Mouse (Mus musculus) adipose tissue, adult 10 weeks (tissue): ENCODE results near the gene Sar1b. TPM values are rescaled to one million over a fixed set of nuclear protein-coding genes. Genes with fewer than 3 reads are reported as not detected.

Experiments
- polyA plus RNA-seq: library from polyadenylated mRNA; stranded (reverse); fragments of 350-450 nt; fragmentation: Illumina TruSeq; extraction: RNeasy Lipid Tissue Mini Kit (QIAGEN cat#74804); gene quantifications from one replicate; pipeline ENCODE4 v1.2.3, GENCODE M21; 2014; ENCODE audit warnings: low read depth, low replicate concordance

Sar1b gene
- polyA plus RNA-seq, result 78.5 TPM

DNA sequence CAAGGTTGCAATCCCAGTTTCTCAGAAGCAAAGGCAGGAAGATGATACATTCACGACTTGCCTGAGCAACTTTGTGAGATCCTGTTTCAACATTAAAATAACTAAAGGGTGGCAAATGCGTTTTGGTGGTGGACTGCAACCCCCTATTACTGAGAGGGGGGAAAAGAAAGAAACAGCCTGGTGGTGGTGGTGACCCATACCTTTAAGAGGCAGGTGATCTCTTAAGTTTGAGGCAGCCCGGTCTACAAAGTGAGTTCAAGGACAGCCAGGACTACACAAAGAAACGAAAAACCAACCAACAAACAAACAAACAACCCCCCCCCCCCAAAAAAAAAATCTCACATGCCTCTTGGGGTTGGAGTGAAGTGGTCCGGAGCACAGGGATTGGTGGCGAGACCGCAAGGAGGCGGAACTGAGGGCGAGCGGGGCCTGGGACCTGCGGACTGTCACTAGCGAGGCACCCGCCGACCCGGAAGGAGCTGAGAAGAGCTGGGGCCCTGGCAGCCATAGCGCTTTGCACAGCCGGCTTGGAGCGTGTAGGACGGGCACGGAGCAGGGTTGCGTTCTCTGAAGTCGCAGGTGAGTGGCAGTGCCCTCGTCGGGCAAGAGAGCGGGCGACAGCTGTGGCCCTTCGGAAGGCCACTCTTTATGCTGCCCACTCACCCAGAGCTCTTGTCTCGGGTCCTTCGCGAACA, at the start of gene Sar1b, which contains the start of gene Sec24a:
Gene Sar1b (plus strand): TSS at position 475 of the 695 bp plus-strand sequence.
Gene Sec24a (minus strand): TSS at position 422 of the 695 bp plus-strand sequence.

Other genes starting within 250 kb of the Sar1b start
- 13.7 TPM for gene Phykpl, start 178.9 kb upstream of the Sar1b start, polyA plus RNA-seq
- gene Hnrnpab, start 156.8 kb upstream of the Sar1b start, polyA plus RNA-seq, result 192 TPM
- 42.7 TPM for gene Nhp2, start 144.0 kb upstream of the Sar1b start, polyA plus RNA-seq
- gene Rmnd5b, start 127.8 kb upstream of the Sar1b start, polyA plus RNA-seq, result 35.0 TPM
- 20.5 TPM for gene N4bp3, start 112.8 kb upstream of the Sar1b start, polyA plus RNA-seq
- 20.6 TPM for gene D930048N14Rik, start 112.7 kb upstream of the Sar1b start, polyA plus RNA-seq
- 46.9 TPM for gene 0610009B22Rik, start 74.8 kb upstream of the Sar1b start, polyA plus RNA-seq
- gene Sec24a, start 53 bp upstream of the Sar1b start, polyA plus RNA-seq, result 10.8 TPM
- 14.2 TPM for gene Jade2, start 94.0 kb downstream of the Sar1b start, polyA plus RNA-seq
- 25.2 TPM for gene Cdkn2aipnl, start 204.0 kb downstream of the Sar1b start, polyA plus RNA-seq
- gene Ube2b, start 237.1 kb downstream of the Sar1b start, polyA plus RNA-seq, result 120 TPM
- gene Cdkl3, start 240.5 kb downstream of the Sar1b start, polyA plus RNA-seq, result 15.8 TPM